Mouse (Mus musculus) urinary bladder, postnatal 25 days (tissue): ENCODE data around the gene Olfr750.

Source experiments
- DNase-seq: peaks from one replicate; pipeline ENCODE4 v3.0.0; 2022; ENCODE audit warnings: low spot score

Gene Olfr750

GRCm38 (mm10) chr14:51074335-51074734, at the start of gene Olfr750:
Gene Olfr750, minus strand, starts transcription at chr14:51074435.
- DNase-seq, result no peak

GRCm38 (mm10) chr14:51113916-51114560, 39.8 kb upstream of the Olfr750 start, which contains the start of gene Eddm3b:
Gene Eddm3b, plus strand, starts transcription at chr14:51114426.
- DNase-seq, result no peak

- DNase-seq, result no peak
Measured at GRCm38 (mm10) chr14:51113476-51113875, 39.2 kb upstream of the Olfr750 start.

GRCm38 (mm10) chr14:51111966-51112365, 37.7 kb upstream of the Olfr750 start:
- no peak for DNase-seq

- no peak for DNase-seq
Measured at GRCm38 (mm10) chr14:51106449-51106967, 32.3 kb upstream of the Olfr750 start.

GRCm38 (mm10) chr14:51104366-51104765, 30.1 kb upstream of the Olfr750 start:
- DNase-seq, result no peak

- peak; percentile 70 for DNase-seq
Measured at GRCm38 (mm10) chr14:51103217-51103616, 29.0 kb upstream of the Olfr750 start.

- no peak for DNase-seq
Measured at GRCm38 (mm10) chr14:51101284-51101683, 27.0 kb upstream of the Olfr750 start.

- no peak for DNase-seq
Measured at GRCm38 (mm10) chr14:51098921-51099320, 24.7 kb upstream of the Olfr750 start.

- peak; percentile 68 for DNase-seq
Measured at GRCm38 (mm10) chr14:51098300-51098699, 24.1 kb upstream of the Olfr750 start.

GRCm38 (mm10) chr14:51095736-51096524, 21.7 kb upstream of the Olfr750 start:
- DNase-seq, result no peak

- no peak for DNase-seq
Measured at GRCm38 (mm10) chr14:51094921-51095320, 20.7 kb upstream of the Olfr750 start.

- no peak for DNase-seq
Measured at GRCm38 (mm10) chr14:51094096-51094875, 20.1 kb upstream of the Olfr750 start.

- DNase-seq, result no peak
Measured at GRCm38 (mm10) chr14:51093496-51093895, 19.3 kb upstream of the Olfr750 start.

GRCm38 (mm10) chr14:51092073-51092620, 17.9 kb upstream of the Olfr750 start:
- DNase-seq, result no peak

GRCm38 (mm10) chr14:51090921-51091900, 17.0 kb upstream of the Olfr750 start, which contains the start of the genes Rnase4 and Ang:
Gene Rnase4, plus strand, starts transcription at chr14:51091077.
Gene Ang, plus strand, starts transcription at chr14:51091150.
- peak; percentile 63 for DNase-seq

- DNase-seq, result peak; percentile 86
Measured at GRCm38 (mm10) chr14:51090077-51090781, 16.0 kb upstream of the Olfr750 start.

- DNase-seq, result no peak
Measured at GRCm38 (mm10) chr14:51089674-51090076, 15.4 kb upstream of the Olfr750 start.

- peak; percentile 92 for DNase-seq
Measured at GRCm38 (mm10) chr14:51088970-51089673, 14.9 kb upstream of the Olfr750 start.
